Mouse (Mus musculus): ENCODE measurements around the gene Tmem269. TPM values are rescaled to one million over a fixed set of nuclear protein-coding genes. Genes with fewer than 3 reads are reported as not detected.

The Tmem269 gene
- total RNA-seq (2012; rRNA removed): not detected in 2 replicates

DNA sequence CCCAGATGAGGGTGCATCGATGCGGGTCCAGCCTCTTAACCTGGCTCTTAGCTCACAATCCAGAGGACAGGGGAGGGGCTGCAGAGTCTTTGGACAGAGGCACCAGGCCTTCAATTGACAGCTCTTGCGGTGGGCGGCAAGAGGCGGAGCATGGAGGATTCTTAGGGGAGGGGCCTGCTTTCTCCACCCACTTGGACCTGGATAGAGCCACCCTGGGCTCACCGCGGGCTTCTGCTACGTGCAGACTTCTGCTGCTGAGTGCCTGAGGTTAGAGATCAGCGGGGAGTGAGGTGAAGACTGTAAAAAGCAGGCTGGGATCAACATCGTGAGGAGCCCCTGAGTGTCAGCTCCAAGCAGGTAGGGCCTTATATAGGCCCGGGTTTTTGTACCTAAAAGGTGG, at the start of gene Tmem269:
TSS of gene Tmem269 (minus strand) at position 49 of the 400 bp plus-strand sequence.
- Histone ChIP-seq H3K9ac (ENCODE audit: insufficient read depth, low read depth, low read length, poor library complexity, severe bottlenecking) (no peak within 1 kb of the TSS), H3K36me3 (ENCODE audit: control insufficient read depth, insufficient read depth, low read length, poor library complexity, severe bottlenecking) (no peaks in the 10 kb centered on the region), H3K4me3 (ENCODE audit: insufficient read depth in 1 of 2, low read depth in 1 of 2, low read length in 2 of 2, poor library complexity in 1 of 2, severe bottlenecking in 1 of 2) (no peak within 1 kb of the TSS), H3K9me3 (ENCODE audit: control insufficient read depth, insufficient read depth, low read depth, low read length) (no peaks in the 10 kb centered on the region), H3K27ac (ENCODE audit: insufficient read depth, low read depth, low read length, poor library complexity, severe bottlenecking) (no peak within 1 kb of the TSS), H3K4me1 (ENCODE audit: control insufficient read depth in 2 of 2, insufficient read depth in 2 of 2, low read length in 2 of 2, poor library complexity in 1 of 2) (0 out of 4 replicates have a peak, but pooled peaks cover 0 to 2% of the 10 kb centered on the region in 2 experiments)
- in situ Hi-C loops (cut with MboI; ENCODE audit: low sequenced_read_pairs in 2 of 2, unreplicated experiment in 2 of 2): no loop called here
- no peak for DNase-seq (ENCODE audit: low read depth, low spot score)
- no peak for TF ChIP-seq ZNF384 (IDR thresholded peaks at IDR 0.05; ENCODE audit: low read depth, low read length)
- no peak for TF ChIP-seq MAFK (IDR thresholded peaks at IDR 0.05; ENCODE audit: insufficient read depth, low read depth, low read length)
- TF ChIP-seq ZC3H11A (IDR thresholded peaks at IDR 0.05; ENCODE audit: borderline replicate concordance, low read depth, low read length): no peak
- no peak for TF ChIP-seq CHD2 (IDR thresholded peaks at IDR 0.05; ENCODE audit: low read depth, low read length)
- no peak for TF ChIP-seq HCFC1 (IDR thresholded peaks at IDR 0.05; ENCODE audit: borderline replicate concordance, insufficient read depth, low read length)

DNA sequence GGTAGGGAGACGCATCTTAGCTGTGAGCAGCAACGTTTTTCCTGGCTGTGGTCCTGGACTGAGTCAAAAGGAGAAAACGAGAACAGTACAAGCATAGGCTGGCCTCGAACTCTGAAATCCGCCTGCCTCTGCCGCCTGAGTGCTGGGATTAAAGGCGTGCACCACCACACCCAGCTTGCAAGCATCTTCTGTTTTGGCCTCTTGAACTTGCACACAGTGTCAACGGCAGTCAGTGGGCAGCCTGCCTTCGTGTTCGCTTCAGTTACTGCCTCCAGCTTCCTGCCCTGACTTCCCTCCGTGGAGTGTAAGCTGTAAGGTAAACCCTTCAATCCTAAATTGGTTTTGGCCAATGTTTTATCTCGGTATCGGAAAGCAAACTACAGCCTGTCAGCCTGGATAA, 48.6 kb upstream of the Tmem269 start:
- Histone ChIP-seq H3K27ac (ENCODE audit: insufficient read depth, low read depth, low read length, poor library complexity, severe bottlenecking) (no peak overlapping the region), H3K4me1 (ENCODE audit: control insufficient read depth in 2 of 2, insufficient read depth in 2 of 2, low read length in 2 of 2, poor library complexity in 1 of 2) (peaks cover 0 to 2% of the 10 kb centered on the region in 2 experiments; a peak in 1 of 4 replicates), H3K9me3 (ENCODE audit: control insufficient read depth, insufficient read depth, low read depth, low read length) (no peaks in the 10 kb centered on the region), H3K9ac (ENCODE audit: insufficient read depth, low read depth, low read length, poor library complexity, severe bottlenecking) (no peak overlapping the region), H3K36me3 (ENCODE audit: control insufficient read depth, insufficient read depth, low read length, poor library complexity, severe bottlenecking) (peaks cover 6% of the 10 kb centered on the region; the same call in 1 of the 2 replicates), H3K4me3 (ENCODE audit: insufficient read depth in 1 of 2, low read depth in 1 of 2, low read length in 2 of 2, poor library complexity in 1 of 2, severe bottlenecking in 1 of 2) (no peak overlapping the region)
- TF ChIP-seq MAFK (IDR thresholded peaks at IDR 0.05; ENCODE audit: insufficient read depth, low read depth, low read length) (no peak), ZNF384 (IDR thresholded peaks at IDR 0.05; ENCODE audit: low read depth, low read length) (no peak)
- no peak for DNase-seq (ENCODE audit: low read depth, low spot score)
- in situ Hi-C loops (cut with MboI; ENCODE audit: low sequenced_read_pairs in 2 of 2, unreplicated experiment in 2 of 2): no loop called here

DNA sequence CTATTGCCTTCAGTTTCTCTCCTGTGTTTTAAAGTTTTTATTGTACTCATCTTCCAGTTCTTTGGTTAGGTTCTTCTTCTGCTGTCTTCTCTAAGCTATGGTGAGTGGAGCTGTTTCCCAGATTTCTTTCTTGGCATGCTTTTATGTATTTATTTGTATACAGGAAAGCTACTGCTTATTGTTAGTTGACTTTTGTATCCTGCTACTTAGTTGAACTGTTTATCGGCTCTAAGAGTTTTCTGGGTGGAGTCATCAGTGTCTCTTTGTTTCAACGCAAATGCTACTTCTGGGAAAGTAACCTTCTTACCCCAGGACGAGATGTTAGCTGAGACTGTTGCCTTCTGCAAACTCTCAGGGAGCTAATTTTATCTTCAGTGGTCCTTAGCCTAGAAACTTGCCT, 45.4 kb upstream of the Tmem269 start:
- peaks cover 0 to 14% of the 10 kb centered on the region in 2 experiments; a peak in 1 of 4 replicates for H3K4me1 ChIP-seq (ENCODE audit: control insufficient read depth in 2 of 2, insufficient read depth in 2 of 2, low read length in 2 of 2, poor library complexity in 1 of 2)
- in situ Hi-C loops (cut with MboI; ENCODE audit: low sequenced_read_pairs in 2 of 2, unreplicated experiment in 2 of 2): no loop called here
- H3K27ac ChIP-seq (ENCODE audit: insufficient read depth, low read depth, low read length, poor library complexity, severe bottlenecking): no peak overlapping the region
- no peak overlapping the region for H3K9ac ChIP-seq (ENCODE audit: insufficient read depth, low read depth, low read length, poor library complexity, severe bottlenecking)
- H3K9me3 ChIP-seq (ENCODE audit: control insufficient read depth, insufficient read depth, low read depth, low read length): no peaks in the 10 kb centered on the region
- no peak for DNase-seq (ENCODE audit: low read depth, low spot score)
- TF ChIP-seq HCFC1 (IDR thresholded peaks at IDR 0.05; ENCODE audit: borderline replicate concordance, insufficient read depth, low read length) (no peak), ZC3H11A (IDR thresholded peaks at IDR 0.05; ENCODE audit: borderline replicate concordance, low read depth, low read length) (no peak), ZNF384 (IDR thresholded peaks at IDR 0.05; ENCODE audit: low read depth, low read length) (no peak), MAFK (IDR thresholded peaks at IDR 0.05; ENCODE audit: insufficient read depth, low read depth, low read length) (no peak), CHD2 (IDR thresholded peaks at IDR 0.05; ENCODE audit: low read depth, low read length) (no peak)
- no peak overlapping the region for H3K4me3 ChIP-seq (ENCODE audit: insufficient read depth in 1 of 2, low read depth in 1 of 2, low read length in 2 of 2, poor library complexity in 1 of 2, severe bottlenecking in 1 of 2)
- H3K36me3 ChIP-seq (ENCODE audit: control insufficient read depth, insufficient read depth, low read length, poor library complexity, severe bottlenecking): no peaks in the 10 kb centered on the region

DNA sequence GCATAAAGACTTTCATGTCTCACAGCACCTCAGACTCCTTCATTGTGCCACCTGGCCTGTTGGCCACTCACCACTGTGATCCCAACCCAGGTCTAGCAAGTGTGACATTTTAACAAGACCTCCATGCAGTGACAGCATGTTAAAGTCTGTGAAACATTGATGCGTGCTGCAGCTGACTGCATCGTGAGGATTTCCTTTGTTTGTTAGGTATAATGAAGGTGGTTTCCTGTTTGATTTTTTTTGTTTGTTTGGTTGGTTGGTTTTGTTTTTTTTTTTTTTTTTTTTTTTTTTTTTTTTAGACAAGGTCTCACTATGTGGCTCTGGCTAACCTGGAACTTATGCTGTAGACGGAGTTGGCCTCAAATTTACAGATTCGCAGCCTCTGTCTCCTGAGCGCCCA, 44.5 kb upstream of the Tmem269 start:
- TF ChIP-seq ZNF384 (IDR thresholded peaks at IDR 0.05; ENCODE audit: low read depth, low read length): peak; percentile 29; the same call in 1 of the 2 replicates
- TF ChIP-seq MAFK (IDR thresholded peaks at IDR 0.05; ENCODE audit: insufficient read depth, low read depth, low read length): no peak
- no peak for TF ChIP-seq HCFC1 (IDR thresholded peaks at IDR 0.05; ENCODE audit: borderline replicate concordance, insufficient read depth, low read length)
- Histone ChIP-seq H3K4me1 (ENCODE audit: control insufficient read depth in 2 of 2, insufficient read depth in 2 of 2, low read length in 2 of 2, poor library complexity in 1 of 2) (peaks cover 0 to 14% of the 10 kb centered on the region in 2 experiments; a peak in 1 of 4 replicates), H3K4me3 (ENCODE audit: insufficient read depth in 1 of 2, low read depth in 1 of 2, low read length in 2 of 2, poor library complexity in 1 of 2, severe bottlenecking in 1 of 2) (no peak overlapping the region), H3K9me3 (ENCODE audit: control insufficient read depth, insufficient read depth, low read depth, low read length) (no peaks in the 10 kb centered on the region), H3K9ac (ENCODE audit: insufficient read depth, low read depth, low read length, poor library complexity, severe bottlenecking) (no peak overlapping the region), H3K27ac (ENCODE audit: insufficient read depth, low read depth, low read length, poor library complexity, severe bottlenecking) (no peak overlapping the region), H3K36me3 (ENCODE audit: control insufficient read depth, insufficient read depth, low read length, poor library complexity, severe bottlenecking) (no peaks in the 10 kb centered on the region)
- in situ Hi-C loops (cut with MboI; ENCODE audit: low sequenced_read_pairs in 2 of 2, unreplicated experiment in 2 of 2): no loop called here
- no peak for DNase-seq (ENCODE audit: low read depth, low spot score)

DNA sequence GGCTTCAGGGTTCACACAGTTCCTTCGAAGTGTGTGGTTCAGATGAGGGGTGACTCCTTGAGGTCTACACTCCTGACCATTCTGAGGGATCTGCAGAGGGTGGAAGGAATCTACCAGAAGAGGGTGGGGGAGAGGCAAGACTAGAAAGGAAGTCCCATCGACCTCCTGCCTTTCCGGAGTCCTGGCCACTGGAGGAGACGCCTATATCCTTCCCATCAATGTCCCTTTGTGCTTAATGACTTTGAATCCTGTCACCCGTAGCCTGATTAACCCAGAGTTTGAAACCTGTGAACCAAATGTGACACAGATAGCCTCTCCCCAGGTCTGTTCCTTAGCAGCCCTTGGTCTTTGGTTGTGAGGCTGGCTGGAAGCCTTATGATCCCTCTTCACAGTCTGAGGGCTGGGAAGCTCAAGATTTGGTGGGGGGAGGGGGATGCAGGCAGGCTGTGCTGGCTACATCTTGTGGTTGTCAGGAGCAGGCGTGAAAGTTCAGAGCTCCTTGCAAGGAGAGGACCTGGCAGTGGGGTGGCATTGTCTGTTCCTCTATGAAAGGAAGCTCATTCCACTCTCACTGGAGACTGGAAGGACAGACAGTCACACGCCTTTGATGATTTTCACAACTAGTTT, 43.2 kb upstream of the Tmem269 start:
- DNase-seq (ENCODE audit: low read depth, low spot score): no peak

More for the DNA sequence above, 43.2 kb upstream of the Tmem269 start:
- Histone ChIP-seq H3K36me3 (ENCODE audit: control insufficient read depth, insufficient read depth, low read length, poor library complexity, severe bottlenecking) (no peaks in the 10 kb centered on the region), H3K4me3 (ENCODE audit: insufficient read depth in 1 of 2, low read depth in 1 of 2, low read length in 2 of 2, poor library complexity in 1 of 2, severe bottlenecking in 1 of 2) (no peak overlapping the region), H3K9me3 (ENCODE audit: control insufficient read depth, insufficient read depth, low read depth, low read length) (no peaks in the 10 kb centered on the region), H3K27ac (ENCODE audit: insufficient read depth, low read depth, low read length, poor library complexity, severe bottlenecking) (no peak overlapping the region), H3K9ac (ENCODE audit: insufficient read depth, low read depth, low read length, poor library complexity, severe bottlenecking) (no peak overlapping the region), H3K4me1 (ENCODE audit: control insufficient read depth in 2 of 2, insufficient read depth in 2 of 2, low read length in 2 of 2, poor library complexity in 1 of 2) (peaks cover 0 to 12% of the 10 kb centered on the region in 2 experiments; a peak in 1 of 4 replicates)
- in situ Hi-C loops (cut with MboI; ENCODE audit: low sequenced_read_pairs in 2 of 2, unreplicated experiment in 2 of 2): no loop called here
- no peak for TF ChIP-seq HCFC1 (IDR thresholded peaks at IDR 0.05; ENCODE audit: borderline replicate concordance, insufficient read depth, low read length)
- TF ChIP-seq ZC3H11A (IDR thresholded peaks at IDR 0.05; ENCODE audit: borderline replicate concordance, low read depth, low read length): no peak
- TF ChIP-seq CHD2 (IDR thresholded peaks at IDR 0.05; ENCODE audit: low read depth, low read length): no peak
- TF ChIP-seq MAFK (IDR thresholded peaks at IDR 0.05; ENCODE audit: insufficient read depth, low read depth, low read length): no peak
- TF ChIP-seq ZNF384 (IDR thresholded peaks at IDR 0.05; ENCODE audit: low read depth, low read length): no peak

All from ES-E14 (cell line).